ENCODE assay signal across 8 mouse cellular contexts in the genomic region with DNA sequence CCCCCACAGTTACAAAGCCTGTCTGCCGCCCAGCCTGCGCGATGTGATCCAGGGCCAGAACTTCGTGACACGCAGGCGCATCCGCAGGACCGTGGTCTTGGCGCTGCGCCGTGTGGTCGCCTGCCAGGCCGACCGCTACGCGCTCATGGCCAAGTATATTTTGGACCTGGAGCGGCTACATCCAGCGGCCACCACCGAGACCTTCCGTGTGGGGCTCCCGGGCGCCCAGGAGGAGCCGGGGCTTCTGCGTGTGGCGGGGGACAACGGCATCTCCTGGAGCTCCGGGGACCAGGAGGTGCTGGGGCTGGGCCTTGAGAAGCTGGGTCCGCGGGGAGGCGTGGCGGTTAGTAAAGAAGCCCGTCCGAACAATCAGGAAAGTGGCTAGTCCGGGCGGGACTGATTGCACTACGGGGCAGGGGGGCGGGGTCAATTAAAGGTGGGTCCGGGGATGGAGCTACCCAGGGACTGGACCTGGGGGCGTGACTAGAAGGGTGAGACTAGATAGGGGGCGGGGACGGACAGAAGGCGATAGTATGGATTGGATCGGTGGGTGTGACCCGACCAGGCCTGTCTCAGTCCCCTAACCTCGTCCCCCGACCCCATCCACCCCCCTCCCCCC. TPM values are rescaled to one million over a fixed set of nuclear protein-coding genes. Genes with fewer than 3 reads are reported as not detected.
A peak's percentile ranks its signal among the peaks of the same experiment; 100 is the strongest.
DNase-seq lines count a peak whose midpoint lies in the region; ATAC-seq lines count a peak whose summit lies in the region.

No protein-coding gene starts in this region.

- H3K36me3 ChIP-seq in kidney, embryonic 16.5 days (ENCODE audit: insufficient read depth, low read length), result no peaks in the 10 kb centered on the region
- H3K36me3 ChIP-seq in embryonic facial prominence, embryonic 15.5 days, result no peaks in the 10 kb centered on the region
- no peaks in the 10 kb centered on the region for H3K36me3 ChIP-seq in hindbrain, embryonic 15.5 days
- no peaks in the 10 kb centered on the region for H3K36me3 ChIP-seq in neural tube, embryonic 12.5 days

- H3K9me3 ChIP-seq in kidney, embryonic 16.5 days (ENCODE audit: low read length), result no peaks in the 10 kb centered on the region
- H3K9me3 ChIP-seq in embryonic facial prominence, embryonic 15.5 days (replicated peaks), result no peaks in the 10 kb centered on the region
- no peaks in the 10 kb centered on the region for H3K9me3 ChIP-seq in hindbrain, embryonic 15.5 days
- no peaks in the 10 kb centered on the region for H3K9me3 ChIP-seq in neural tube, embryonic 12.5 days

- no peak overlapping the region for H3K27ac ChIP-seq in kidney, embryonic 16.5 days (ENCODE audit: low read length)
- H3K27ac ChIP-seq in embryonic facial prominence, embryonic 15.5 days (replicated peaks), result no peak overlapping the region
- H3K27ac ChIP-seq in hindbrain, embryonic 15.5 days (replicated peaks), result no peak overlapping the region
- H3K27ac ChIP-seq in neural tube, embryonic 12.5 days, result no peak overlapping the region

- no peak; the same call in 1 of the 2 replicates for ATAC-seq in kidney, embryonic 16.5 days (ENCODE audit: low FRiP score, low TSS enrichment)
- ATAC-seq in embryonic facial prominence, embryonic 15.5 days (ENCODE audit: insufficient number of reproducible peaks, low FRiP score, low TSS enrichment, low read depth), result no peak
- ATAC-seq in hindbrain, embryonic 15.5 days (ENCODE audit: low FRiP score, low read depth), result no peak
- ATAC-seq in neural tube, embryonic 12.5 days (ENCODE audit: low FRiP score, low read depth), result no peak

- peak overlapping the region; percentile 35 for H3K4me3 ChIP-seq in kidney, embryonic 16.5 days (ENCODE audit: low read length)
- peak overlapping the region; percentile 28 for H3K4me3 ChIP-seq in embryonic facial prominence, embryonic 15.5 days (replicated peaks)
- peak overlapping the region; percentile 35 for H3K4me3 ChIP-seq in hindbrain, embryonic 15.5 days
- H3K4me3 ChIP-seq in neural tube, embryonic 12.5 days, result 0 out of 2 replicates have a peak overlapping the region, but pooled peaks have one; percentile 11

- peaks cover 26% of the 10 kb centered on the region for H3K4me1 ChIP-seq in kidney, embryonic 16.5 days (ENCODE audit: insufficient read depth, low read length)
- peaks cover 40% of the 10 kb centered on the region for H3K4me1 ChIP-seq in embryonic facial prominence, embryonic 15.5 days
- peaks cover 27% of the 10 kb centered on the region for H3K4me1 ChIP-seq in hindbrain, embryonic 15.5 days (replicated peaks)
- peaks cover 12% of the 10 kb centered on the region; the same call in 1 of the 2 replicates for H3K4me1 ChIP-seq in neural tube, embryonic 12.5 days

- H3K4me2 ChIP-seq in kidney, embryonic 16.5 days (replicated peaks; ENCODE audit: low read depth, low read length), result peak overlapping the region; percentile 54
- peak overlapping the region; percentile 42 for H3K4me2 ChIP-seq in embryonic facial prominence, embryonic 15.5 days (replicated peaks)
- peak overlapping the region; percentile 55 for H3K4me2 ChIP-seq in hindbrain, embryonic 15.5 days
- peak overlapping the region; percentile 53 for H3K4me2 ChIP-seq in neural tube, embryonic 12.5 days (replicated peaks)

- WGBS in kidney, embryonic 16.5 days, result 10% methylated on average over 43 of the region's 46 CpGs
- WGBS in embryonic facial prominence, embryonic 15.5 days, result 5% methylated on average over 46 of the region's 46 CpGs
- 1% methylated on average over 44 of the region's 46 CpGs for WGBS in hindbrain, embryonic 15.5 days
- 4% methylated on average over 46 of the region's 46 CpGs for WGBS in neural tube, embryonic 12.5 days

- peaks cover 80% of the 10 kb centered on the region for H3K27me3 ChIP-seq in kidney, embryonic 16.5 days (ENCODE audit: insufficient read depth, low read length)
- peaks cover 79% of the 10 kb centered on the region for H3K27me3 ChIP-seq in embryonic facial prominence, embryonic 15.5 days
- peaks cover 75% of the 10 kb centered on the region for H3K27me3 ChIP-seq in hindbrain, embryonic 15.5 days
- peaks cover 97% of the 10 kb centered on the region for H3K27me3 ChIP-seq in neural tube, embryonic 12.5 days (replicated peaks)

- DNase-seq in kidney, adult 18-20 months, result no peak
- no peak for DNase-seq in adipocyte (ENCODE audit: low spot score)
- DNase-seq in left cerebral cortex, adult 11 months (ENCODE audit: low spot score), result no peak
- DNase-seq in right cerebral cortex, postnatal 10 days (ENCODE audit: low spot score in 2 of 2), result no peak

- H3K9ac ChIP-seq in kidney, embryonic 16.5 days (replicated peaks; ENCODE audit: low read length), result no peak overlapping the region
- H3K9ac ChIP-seq in embryonic facial prominence, embryonic 15.5 days, result no peak overlapping the region
- peak overlapping the region; percentile 32 for H3K9ac ChIP-seq in hindbrain, embryonic 15.5 days
- peak overlapping the region; percentile 45; the same call in 1 of the 2 replicates for H3K9ac ChIP-seq in neural tube, embryonic 12.5 days

RNA-seq across cellular contexts. Expression of gene Jak3, which starts 3.6 kb away (rescaled TPM):
- 6.6 and 7.5 TPM in 2 replicates for polyA plus RNA-seq in kidney, embryonic 16.5 days (2015; fragmentation: Nextera tagmentation; extraction: Ambion mirVana)
- 5.3 and 6.3 TPM in 2 replicates for polyA plus RNA-seq in embryonic facial prominence, embryonic 15.5 days (2015; fragmentation: Nextera tagmentation; extraction: Ambion mirVana)
- polyA plus RNA-seq in hindbrain, embryonic 15.5 days (2015; fragmentation: Nextera tagmentation; extraction: Ambion mirVana), result 6.1 and 7.0 TPM in 2 replicates
- polyA plus RNA-seq in neural tube, embryonic 12.5 days (2016; fragmentation: Nextera tagmentation; extraction: Ambion mirVana), result 3.8 and 4.2 TPM in 2 replicates

RNA-seq across cellular contexts. Expression of gene Unc13a, which starts 8.1 kb away (rescaled TPM):
- polyA plus RNA-seq in kidney, embryonic 16.5 days (2015; fragmentation: Nextera tagmentation; extraction: Ambion mirVana), result 0.55 and 0.94 TPM in 2 replicates
- 1.2 and 2.0 TPM in 2 replicates for polyA plus RNA-seq in embryonic facial prominence, embryonic 15.5 days (2015; fragmentation: Nextera tagmentation; extraction: Ambion mirVana)
- 20.8 and 24.7 TPM in 2 replicates for polyA plus RNA-seq in hindbrain, embryonic 15.5 days (2015; fragmentation: Nextera tagmentation; extraction: Ambion mirVana)
- polyA plus RNA-seq in neural tube, embryonic 12.5 days (2016; fragmentation: Nextera tagmentation; extraction: Ambion mirVana), result 16.3 and 16.7 TPM in 2 replicates

RNA-seq across cellular contexts. Expression of gene Insl3, which starts 9.4 kb away (rescaled TPM):
- 1.3 and 7.7 TPM in 2 replicates for polyA plus RNA-seq in kidney, embryonic 16.5 days (2015; fragmentation: Nextera tagmentation; extraction: Ambion mirVana)
- polyA plus RNA-seq in embryonic facial prominence, embryonic 15.5 days (2015; fragmentation: Nextera tagmentation; extraction: Ambion mirVana), result 1.1 TPM in 2 replicates
- polyA plus RNA-seq in hindbrain, embryonic 15.5 days (2015; fragmentation: Nextera tagmentation; extraction: Ambion mirVana), result 0.47 and 1.5 TPM in 2 replicates
- 1.2 TPM in 1 of 2 replicates, not detected in the other for polyA plus RNA-seq in neural tube, embryonic 12.5 days (2016; fragmentation: Nextera tagmentation; extraction: Ambion mirVana)

RNA-seq across cellular contexts. Expression of gene B3gnt3, which starts 21.9 kb away (rescaled TPM):
- polyA plus RNA-seq in kidney, embryonic 16.5 days (2015; fragmentation: Nextera tagmentation; extraction: Ambion mirVana), result 3.3 and 4.2 TPM in 2 replicates
- 1.1 and 1.4 TPM in 2 replicates for polyA plus RNA-seq in embryonic facial prominence, embryonic 15.5 days (2015; fragmentation: Nextera tagmentation; extraction: Ambion mirVana)
- 0.45 and 0.52 TPM in 2 replicates for polyA plus RNA-seq in hindbrain, embryonic 15.5 days (2015; fragmentation: Nextera tagmentation; extraction: Ambion mirVana)
- 0.54 and 0.67 TPM in 2 replicates for polyA plus RNA-seq in neural tube, embryonic 12.5 days (2016; fragmentation: Nextera tagmentation; extraction: Ambion mirVana)

RNA-seq across cellular contexts. Expression of gene Fcho1, which starts 45.9 kb away (rescaled TPM):
- polyA plus RNA-seq in kidney, embryonic 16.5 days (2015; fragmentation: Nextera tagmentation; extraction: Ambion mirVana), result 8.6 and 8.7 TPM in 2 replicates
- polyA plus RNA-seq in embryonic facial prominence, embryonic 15.5 days (2015; fragmentation: Nextera tagmentation; extraction: Ambion mirVana), result 8.1 and 9.8 TPM in 2 replicates
- 77.2 and 93.0 TPM in 2 replicates for polyA plus RNA-seq in hindbrain, embryonic 15.5 days (2015; fragmentation: Nextera tagmentation; extraction: Ambion mirVana)
- polyA plus RNA-seq in neural tube, embryonic 12.5 days (2016; fragmentation: Nextera tagmentation; extraction: Ambion mirVana), result 34.4 and 38.4 TPM in 2 replicates

Comparison
In these comparisons a context has a peak if more than half of its experiments do, and no peak if none do; other contexts are left out.
1. H3K9ac ChIP-seq: peak in hindbrain, embryonic 15.5 days (single experiment) and neural tube, embryonic 12.5 days (single experiment); none in kidney, embryonic 16.5 days (single experiment) and embryonic facial prominence, embryonic 15.5 days (single experiment).
2. Peak in every context shown above with its lines, with median percentiles within 50 percentile points of each other: H3K4me2 ChIP-seq and H3K4me3 ChIP-seq.